Mouse (Mus musculus) intestine, embryonic 15.5 days (tissue): ENCODE results near the gene Miip. TPM values are rescaled to one million over a fixed set of nuclear protein-coding genes. Genes with fewer than 3 reads are reported as not detected.
"Not testable (repeated sequence)": the region's sequence is repeated elsewhere in the genome, so short reads cannot be mapped to it uniquely, and the experiment has no call there.

ENCODE experiments used
- ATAC-seq: fragments of 200-750 bp; cut with Nextera tagmentation; 2 replicates; pipeline ENCODE4 v1.8.0; 2017; ENCODE audit warnings: moderate TSS enrichment, moderate library complexity
- H3K27ac ChIP-seq: fragments of 300-500 bp; sonication (generic); 2 replicates; pipeline ENCODE4 v1.5.1; 2015; ENCODE audit warnings: mild to moderate bottlenecking, inconsistent platforms
- H3K27me3 ChIP-seq: fragments of 300-500 bp; sonication (generic); replicated peaks from 2 replicates; pipeline ENCODE4 v1.6.1; 2015; ENCODE audit warnings: inconsistent platforms
- H3K36me3 ChIP-seq: fragments of 300-500 bp; sonication (generic); 2 replicates; pipeline ENCODE4 v1.6.1; 2015; ENCODE audit warnings: inconsistent platforms
- H3K4me1 ChIP-seq: fragments of 300-500 bp; sonication (generic); replicated peaks from 2 replicates; pipeline ENCODE4 v1.6.1; 2015; ENCODE audit warnings: inconsistent platforms
- H3K4me2 ChIP-seq: fragments of 300-500 bp; sonication (generic); replicated peaks from 2 replicates; pipeline ENCODE4 v1.6.1; 2015; ENCODE audit warnings: mild to moderate bottlenecking, inconsistent platforms
- H3K4me3 ChIP-seq: fragments of 300-500 bp; sonication (generic); replicated peaks from 2 replicates; pipeline ENCODE4 v1.5.1; 2015; ENCODE audit warnings: inconsistent platforms
- H3K9ac ChIP-seq: fragments of 300-500 bp; sonication (generic); 2 replicates; pipeline ENCODE4 v1.6.1; 2015; ENCODE audit warnings: inconsistent platforms
- H3K9me3 ChIP-seq: fragments of 300-500 bp; sonication (generic); 2 replicates; pipeline ENCODE4 v1.6.1; 2016; ENCODE audit warnings: inconsistent platforms
- WGBS: fragments of 180-500 bp; shearing (Covaris S2); methylation state at CpG from one replicate; pipeline ENCODE4 v1.1.7; 2015; 5-methylcytosine and 5-hydroxymethylcytosine counted together
- polyA plus RNA-seq: library from polyadenylated mRNA; unstranded; fragments of >200 nt; fragmentation: Nextera tagmentation; extraction: Ambion mirVana; gene quantifications from 2 replicates; pipeline ENCODE4 v1.2.1, GENCODE M21; 2015

The Miip gene
- polyA plus RNA-seq, 1 experiment from 2014 or later = 33.1 TPM

GRCm38 (mm10) chr4:147866793-147867192 lies 1.8 kb downstream of the Miip start:
- not testable (repeated sequence) for H3K27ac ChIP-seq, H3K9ac ChIP-seq, ATAC-seq, H3K27me3 ChIP-seq, H3K9me3 ChIP-seq
- Histone ChIP-seq H3K4me2 (peak overlapping the region; percentile 75; the same call in 1 of the 2 replicates), H3K4me1 (peaks cover 14% of the 10 kb centered on the region), H3K4me3 (peak overlapping the region; percentile 89; the same call in 1 of the 2 replicates), H3K36me3 (peaks cover 26% of the 10 kb centered on the region)
- WGBS = 33% methylated on average over 3 of the region's 3 CpGs

DNA sequence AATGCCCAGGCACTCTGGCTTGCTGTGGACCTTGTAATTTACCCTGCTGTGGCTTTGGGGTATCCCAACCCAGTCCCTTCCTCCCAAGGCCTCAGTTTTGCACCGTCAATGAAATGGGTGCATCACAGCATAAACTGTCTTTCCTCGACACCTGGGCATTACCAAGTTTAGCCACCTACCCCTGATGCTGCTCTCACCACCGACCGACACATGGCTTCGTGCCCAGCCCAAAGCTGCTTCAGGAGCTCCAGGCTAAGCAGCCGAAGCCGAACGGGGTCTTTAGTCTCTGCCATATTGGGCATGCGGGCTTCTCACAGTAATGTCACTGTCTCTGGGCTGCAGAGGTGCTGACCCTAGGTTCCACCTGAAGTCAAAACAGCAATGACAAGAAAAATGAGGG lies 2.6 kb downstream of the Miip start:
- ATAC-seq = no peak
- no peaks in the 10 kb centered on the region for H3K9me3 ChIP-seq
- no peak overlapping the region for H3K27ac ChIP-seq
- peaks cover 28% of the 10 kb centered on the region for H3K36me3 ChIP-seq
- no peak overlapping the region for H3K4me3 ChIP-seq
- peaks cover 14% of the 10 kb centered on the region for H3K4me1 ChIP-seq
- no peak overlapping the region for H3K9ac ChIP-seq
- WGBS = 97% methylated on average over 9 of the region's 9 CpGs
- H3K4me2 ChIP-seq = no peak overlapping the region
- no peaks in the 10 kb centered on the region for H3K27me3 ChIP-seq

DNA sequence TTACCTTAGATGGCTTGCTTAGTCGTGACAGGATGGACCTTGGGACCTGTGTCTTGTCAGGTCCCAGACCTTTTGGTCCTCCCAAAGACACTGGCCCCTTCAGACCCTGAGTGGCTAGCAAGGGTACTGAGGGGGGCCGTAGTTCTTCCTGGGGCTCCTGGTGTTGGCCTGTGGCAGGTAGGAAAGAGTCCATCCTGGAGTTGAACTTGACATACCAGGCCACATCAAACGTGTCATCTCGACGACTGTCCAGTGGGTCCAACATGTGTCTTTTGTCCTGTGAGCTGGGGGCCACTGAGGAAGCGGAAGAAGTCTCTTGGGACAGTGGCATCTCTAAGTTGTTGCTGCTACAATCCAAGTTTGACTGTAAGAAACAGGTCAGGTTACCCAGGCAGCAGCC lies 3.0 kb downstream of the Miip start:
- 92% methylated on average over 6 of the region's 6 CpGs for WGBS
- Histone ChIP-seq H3K27ac (no peak overlapping the region), H3K9ac (no peak overlapping the region), H3K4me2 (no peak overlapping the region), H3K4me3 (no peak overlapping the region), H3K36me3 (peaks cover 31% of the 10 kb centered on the region), H3K27me3 (no peaks in the 10 kb centered on the region), H3K9me3 (no peaks in the 10 kb centered on the region), H3K4me1 (peaks cover 14% of the 10 kb centered on the region)
- ATAC-seq = no peak

DNA sequence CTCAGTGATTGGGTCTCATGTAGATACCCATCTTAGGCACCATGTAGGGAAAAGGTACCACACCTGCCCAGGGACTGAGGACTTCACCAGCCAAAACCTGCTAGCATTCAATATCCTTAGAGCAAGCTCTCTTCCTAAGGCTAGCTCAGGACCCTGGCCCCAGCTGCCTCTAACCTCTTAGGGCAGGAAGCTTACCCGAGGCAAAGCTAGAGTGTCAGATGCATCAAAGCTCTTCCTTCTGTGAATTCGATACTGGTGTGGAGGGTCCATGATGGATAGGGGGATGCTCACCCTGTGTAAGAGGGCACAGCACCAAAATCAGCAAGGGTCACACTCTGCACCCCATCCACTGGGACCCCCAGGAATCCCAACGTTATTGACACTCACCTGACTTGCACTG lies 6.6 kb downstream of the Miip start:
- 91% methylated on average over 3 of the region's 3 CpGs for WGBS
- Histone ChIP-seq H3K4me2 (no peak overlapping the region), H3K27me3 (no peaks in the 10 kb centered on the region), H3K9me3 (no peaks in the 10 kb centered on the region), H3K4me1 (no peaks in the 10 kb centered on the region; the same call in 1 of the 2 replicates), H3K36me3 (peaks cover 31% of the 10 kb centered on the region), H3K9ac (no peak overlapping the region), H3K4me3 (no peak overlapping the region), H3K27ac (no peak overlapping the region)
- ATAC-seq = no peak

DNA sequence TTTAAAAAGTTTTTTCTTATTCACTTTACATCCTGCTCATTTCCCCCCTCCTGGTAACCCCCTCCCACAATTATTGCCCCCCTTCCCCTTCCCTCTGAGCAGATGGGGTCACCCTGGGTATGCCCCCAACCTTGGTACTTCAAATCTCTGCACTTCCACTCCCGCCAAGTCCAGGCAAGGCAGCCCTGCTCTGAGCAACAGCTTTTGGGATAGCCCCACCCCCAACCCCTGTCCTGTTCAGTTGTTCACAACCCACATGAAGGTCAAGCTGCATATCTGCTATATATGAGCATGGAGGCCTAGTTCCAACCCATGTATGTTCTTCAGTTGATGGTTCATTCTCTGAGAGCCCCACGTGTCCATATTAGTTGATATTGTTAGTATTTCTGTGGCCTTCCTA lies 17.8 kb downstream of the Miip start:
- H3K4me1 ChIP-seq = 0 out of 2 replicates have a peak, but pooled peaks cover 3% of the 10 kb centered on the region
- no peaks in the 10 kb centered on the region for H3K27me3 ChIP-seq
- H3K4me3 ChIP-seq = no peak overlapping the region
- H3K27ac ChIP-seq = no peak overlapping the region
- WGBS = 71% methylated on average over 2 of the region's 2 CpGs
- no peak overlapping the region for H3K4me2 ChIP-seq
- H3K36me3 ChIP-seq = no peaks in the 10 kb centered on the region
- no peak overlapping the region for H3K9ac ChIP-seq
- no peak for ATAC-seq
- no peaks in the 10 kb centered on the region for H3K9me3 ChIP-seq

DNA sequence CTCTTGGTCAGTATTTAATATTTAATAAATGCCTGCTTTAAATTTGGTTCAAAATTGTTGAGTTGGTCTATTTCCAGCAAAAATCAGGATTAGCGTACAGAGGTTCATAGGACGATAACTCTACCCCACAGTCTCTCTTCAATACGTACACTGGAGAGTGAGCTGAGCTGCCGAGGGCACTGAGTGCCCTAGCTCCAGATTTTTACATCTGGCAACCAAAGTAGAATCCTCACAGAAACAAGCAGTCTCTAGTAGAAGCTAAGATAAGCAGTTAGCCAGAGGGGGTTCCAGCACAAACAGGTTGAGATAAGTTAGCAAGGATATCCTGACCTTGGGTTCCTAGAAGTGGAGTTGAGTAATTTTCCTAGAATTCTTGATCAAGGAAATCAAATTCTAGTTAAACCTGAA lies 20.0 kb downstream of the Miip start:
- ATAC-seq = peak; percentile 80
- Histone ChIP-seq H3K27me3 (no peaks in the 10 kb centered on the region), H3K9me3 (no peaks in the 10 kb centered on the region), H3K9ac (peak overlapping the region; percentile 41), H3K27ac (no peak overlapping the region), H3K4me1 (0 out of 2 replicates have a peak, but pooled peaks cover 3% of the 10 kb centered on the region), H3K36me3 (peaks cover 4% of the 10 kb centered on the region; the same call in 1 of the 2 replicates), H3K4me2 (peak overlapping the region; percentile 68), H3K4me3 (peak overlapping the region; percentile 70)
- WGBS = 4% methylated on average over 4 of the region's 4 CpGs

DNA sequence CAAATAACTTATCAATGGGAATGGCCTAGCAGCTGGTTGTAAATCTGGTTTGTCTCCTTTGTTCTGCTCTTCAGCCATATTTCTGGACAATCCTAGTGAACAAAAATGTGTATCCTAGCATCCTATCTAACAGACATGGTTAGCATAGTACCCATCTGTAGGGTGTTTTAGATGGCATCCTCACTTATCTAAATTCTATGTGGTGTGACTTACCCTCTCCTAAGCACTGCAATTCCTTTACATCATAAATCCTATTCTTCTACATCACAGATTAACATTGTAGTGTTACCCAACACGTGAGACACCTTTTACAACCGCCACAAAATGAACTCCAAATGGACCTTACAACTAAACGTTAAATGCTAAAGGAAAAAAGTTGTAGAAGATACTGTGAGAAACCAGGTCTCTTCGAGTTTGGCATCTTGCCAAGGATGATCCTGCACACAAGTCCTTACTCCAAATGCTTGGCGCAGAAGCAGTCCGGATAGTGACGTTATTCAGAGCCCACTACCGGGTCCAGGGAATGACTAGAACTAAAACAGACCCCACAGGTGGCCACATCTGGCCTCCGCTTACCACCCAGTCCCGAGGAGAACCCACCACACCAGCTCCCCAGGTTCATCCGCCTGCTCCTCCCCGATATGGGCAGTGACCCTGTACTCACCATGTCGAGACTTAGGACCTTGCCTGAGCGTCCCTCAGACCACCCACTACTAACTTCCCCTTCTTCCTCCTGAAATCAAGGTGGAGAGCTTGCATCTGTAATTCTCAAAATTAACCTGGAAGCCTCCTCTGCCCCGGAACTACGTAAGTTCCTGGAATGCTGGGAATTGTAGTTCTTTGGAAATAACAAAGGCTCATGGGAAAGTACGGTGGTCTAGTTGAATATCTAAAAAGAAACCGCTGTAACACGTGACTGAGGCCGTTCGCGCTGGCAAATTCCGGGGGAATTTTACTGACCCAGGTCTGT lies 20.7 kb downstream of the Miip start, which contains the start of gene Zfp933:
Gene Zfp933 (minus strand): TSS at position 753 of the 970 bp plus-strand sequence.
- peaks cover 10% of the 10 kb centered on the region for H3K36me3 ChIP-seq
- H3K4me2 ChIP-seq = peak within 1 kb of the TSS; percentile 68
- 0 out of 2 replicates have a peak, but pooled peaks cover 3% of the 10 kb centered on the region for H3K4me1 ChIP-seq
- no peaks in the 10 kb centered on the region for H3K27me3 ChIP-seq
- H3K9me3 ChIP-seq = no peaks in the 10 kb centered on the region
- WGBS = 2% methylated on average over 23 of the region's 23 CpGs
- H3K9ac ChIP-seq = peak within 1 kb of the TSS; percentile 64
- peak within 1 kb of the TSS; percentile 70 for H3K4me3 ChIP-seq
- peak; percentile 97 for ATAC-seq
- H3K27ac ChIP-seq = no peak within 1 kb of the TSS

GRCm38 (mm10) chr4:147842871-147843270 lies 25.7 kb downstream of the Miip start:
- H3K27me3 ChIP-seq = no peaks in the 10 kb centered on the region
- H3K9me3 ChIP-seq = no peaks in the 10 kb centered on the region
- ATAC-seq = no peak
- no peak overlapping the region for H3K9ac ChIP-seq
- no peak overlapping the region for H3K4me3 ChIP-seq
- H3K27ac ChIP-seq = no peak overlapping the region
- WGBS = 96% methylated on average over 3 of the region's 3 CpGs
- H3K36me3 ChIP-seq = peaks cover 18% of the 10 kb centered on the region
- no peak overlapping the region for H3K4me2 ChIP-seq
- no peaks in the 10 kb centered on the region for H3K4me1 ChIP-seq

- not testable (repeated sequence) for H3K4me3 ChIP-seq, ATAC-seq, H3K9ac ChIP-seq, H3K4me1 ChIP-seq, H3K27me3 ChIP-seq, H3K4me2 ChIP-seq, H3K9me3 ChIP-seq, H3K27ac ChIP-seq
- 98% methylated on average over 20 of the region's 26 CpGs for WGBS
- peaks cover 18% of the 10 kb centered on the region for H3K36me3 ChIP-seq
Measured at GRCm38 (mm10) chr4:147839282-147839681, 29.3 kb downstream of the Miip start.

GRCm38 (mm10) chr4:147824389-147824788 lies 44.2 kb downstream of the Miip start:
- 95% methylated on average over 4 of the region's 4 CpGs for WGBS
- H3K4me3 ChIP-seq = no peak overlapping the region
- H3K27ac ChIP-seq = no peak overlapping the region
- ATAC-seq = no peak
- peaks cover 23% of the 10 kb centered on the region for H3K36me3 ChIP-seq
- no peak overlapping the region for H3K4me2 ChIP-seq
- H3K9ac ChIP-seq = no peak overlapping the region
- H3K4me1 ChIP-seq = no peaks in the 10 kb centered on the region
- no peaks in the 10 kb centered on the region for H3K27me3 ChIP-seq
- peaks cover 24% of the 10 kb centered on the region for H3K9me3 ChIP-seq

DNA sequence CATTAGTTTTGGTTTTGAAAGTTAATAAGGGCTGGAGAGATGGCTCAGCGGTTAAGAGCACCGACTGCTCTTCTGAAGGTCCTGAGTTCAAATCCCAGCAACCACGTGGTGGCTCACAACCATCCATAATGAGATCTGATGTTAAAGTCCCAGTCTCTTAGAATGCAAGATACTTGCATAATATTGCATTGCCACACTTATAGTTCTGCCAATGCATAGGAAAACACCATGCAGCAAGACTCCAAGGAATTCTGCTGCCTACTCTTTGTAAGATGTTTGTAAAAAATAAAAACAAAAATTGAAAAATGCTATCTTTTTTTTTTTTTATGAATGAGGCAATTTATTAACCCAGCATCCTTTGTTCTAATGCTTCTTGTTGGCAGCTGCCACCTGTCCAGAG lies 47.2 kb downstream of the Miip start:
- not testable (repeated sequence) for H3K4me3 ChIP-seq, H3K4me2 ChIP-seq, ATAC-seq, H3K27me3 ChIP-seq, H3K9ac ChIP-seq, H3K4me1 ChIP-seq, H3K27ac ChIP-seq
- WGBS = 84% methylated on average over 3 of the region's 3 CpGs
- H3K9me3 ChIP-seq = peaks cover 25% of the 10 kb centered on the region
- H3K36me3 ChIP-seq = peaks cover 13% of the 10 kb centered on the region

GRCm38 (mm10) chr4:147819659-147820058 lies 49.0 kb downstream of the Miip start:
- not testable (repeated sequence) for H3K27me3 ChIP-seq

More at GRCm38 (mm10) chr4:147819659-147820058, 49.0 kb downstream of the Miip start:
- H3K4me2 ChIP-seq, H3K36me3 ChIP-seq, ATAC-seq, H3K9ac ChIP-seq, H3K4me1 ChIP-seq, H3K27ac ChIP-seq, H3K4me3 ChIP-seq: not testable (repeated sequence)
- WGBS = 84% methylated on average over 7 of the region's 7 CpGs
- H3K9me3 ChIP-seq = peaks cover 25% of the 10 kb centered on the region
